Mouse (Mus musculus) embryonic facial prominence, embryonic 12.5 days (tissue): ENCODE measurements around the gene Adamts3. TPM values are rescaled to one million over a fixed set of nuclear protein-coding genes. Genes with fewer than 3 reads are reported as not detected.

Source experiments
- ATAC-seq: fragments of 200-750 bp; cut with Nextera tagmentation; 2 replicates; pipeline ENCODE4 v1.8.0; 2017; ENCODE audit not compliant: insufficient number of reproducible peaks, insufficient read depth, low FRiP score, low TSS enrichment
- H3K27ac ChIP-seq: fragments of 300-500 bp; sonication (generic); 2 replicates; pipeline ENCODE4 v1.5.1; 2016; ENCODE audit warnings: mild to moderate bottlenecking
- H3K27me3 ChIP-seq: fragments of 300-500 bp; sonication (generic); 2 replicates; pipeline ENCODE4 v1.6.1; 2016; ENCODE audit warnings: mild to moderate bottlenecking, moderate library complexity
- H3K36me3 ChIP-seq: fragments of 300-500 bp; sonication (generic); 2 replicates; pipeline ENCODE4 v1.6.1; 2016; ENCODE audit warnings: mild to moderate bottlenecking
- H3K4me1 ChIP-seq: fragments of 300-500 bp; sonication (generic); 2 replicates; pipeline ENCODE4 v1.6.1; 2016
- H3K4me2 ChIP-seq: fragments of 300-500 bp; sonication (generic); replicated peaks from 2 replicates; pipeline ENCODE4 v1.6.1; 2016; ENCODE audit warnings: mild to moderate bottlenecking, moderate library complexity
- H3K4me3 ChIP-seq: fragments of 300-500 bp; sonication (generic); 2 replicates; pipeline ENCODE4 v1.5.1; 2016; ENCODE audit warnings: mild to moderate bottlenecking
- H3K9ac ChIP-seq: fragments of 300-500 bp; sonication (generic); 2 replicates; pipeline ENCODE4 v1.6.1; 2016; ENCODE audit warnings: mild to moderate bottlenecking, moderate library complexity
- H3K9me3 ChIP-seq: fragments of 300-500 bp; sonication (generic); 2 replicates; pipeline ENCODE4 v1.6.1; 2016; ENCODE audit warnings: mild to moderate bottlenecking, moderate library complexity
- WGBS: fragments of 180-500 bp; shearing (Covaris S2); methylation state at CpG from one replicate; pipeline ENCODE4 v1.1.7; 2016; 5-methylcytosine and 5-hydroxymethylcytosine counted together
- polyA plus RNA-seq: library from polyadenylated mRNA; unstranded; fragments of >200 nt; fragmentation: Nextera tagmentation; extraction: Ambion mirVana; gene quantifications from 2 replicates; pipeline ENCODE4 v1.2.1, GENCODE M21; 2016

Adamts3 gene
- polyA plus RNA-seq: 6.6 and 6.7 TPM in 2 replicates

GRCm38 (mm10) chr5:89883051-89883907, at the start of gene Adamts3:
Adamts3 (minus strand) TSS chr5:89883334.
- H3K9ac ChIP-seq: peak within 1 kb of the TSS; percentile 74
- H3K9me3 ChIP-seq: no peaks in the 10 kb centered on the region
- H3K36me3 ChIP-seq: no peaks in the 10 kb centered on the region
- 1% methylated on average over 71 of the region's 78 CpGs for WGBS
- peak within 1 kb of the TSS; percentile 73 for H3K4me3 ChIP-seq
- peaks cover 5% of the 10 kb centered on the region; the same call in 1 of the 2 replicates for H3K4me1 ChIP-seq
- peak; percentile 89 for ATAC-seq
- peak within 1 kb of the TSS; percentile 100 for H3K4me2 ChIP-seq
- H3K27ac ChIP-seq: peak within 1 kb of the TSS; percentile 76
- H3K27me3 ChIP-seq: no peaks in the 10 kb centered on the region

GRCm38 (mm10) chr5:89931511-89931910, 48.4 kb upstream of the Adamts3 start:
- Histone ChIP-seq H3K9me3 (no peaks in the 10 kb centered on the region), H3K36me3 (no peaks in the 10 kb centered on the region), H3K4me3 (no peak overlapping the region), H3K27ac (no peak overlapping the region), H3K4me1 (no peaks in the 10 kb centered on the region), H3K27me3 (no peaks in the 10 kb centered on the region), H3K9ac (no peak overlapping the region), H3K4me2 (no peak overlapping the region)
- WGBS: 86% methylated on average over 4 of the region's 4 CpGs
- ATAC-seq: no peak

- H3K4me3 ChIP-seq: no peak overlapping the region
- no peaks in the 10 kb centered on the region for H3K9me3 ChIP-seq
- no peak overlapping the region for H3K27ac ChIP-seq
- no peaks in the 10 kb centered on the region for H3K27me3 ChIP-seq
- H3K4me1 ChIP-seq: no peaks in the 10 kb centered on the region
- no peak overlapping the region for H3K4me2 ChIP-seq
- ATAC-seq: no peak
- H3K9ac ChIP-seq: no peak overlapping the region
- no peaks in the 10 kb centered on the region for H3K36me3 ChIP-seq
Measured at GRCm38 (mm10) chr5:89912359-89912758, 29.2 kb upstream of the Adamts3 start.

GRCm38 (mm10) chr5:89911950-89912349, 28.8 kb upstream of the Adamts3 start:
- no peak for ATAC-seq
- H3K36me3 ChIP-seq: no peaks in the 10 kb centered on the region
- WGBS: 58% methylated on average over 7 of the region's 7 CpGs

GRCm38 (mm10) chr5:89911508-89911907, 28.4 kb upstream of the Adamts3 start:
- Histone ChIP-seq H3K9me3 (no peaks in the 10 kb centered on the region), H3K27ac (no peak overlapping the region), H3K36me3 (no peaks in the 10 kb centered on the region), H3K4me1 (no peaks in the 10 kb centered on the region), H3K4me2 (no peak overlapping the region), H3K27me3 (no peaks in the 10 kb centered on the region), H3K4me3 (no peak overlapping the region), H3K9ac (no peak overlapping the region)
- 79% methylated on average over 4 of the region's 4 CpGs for WGBS
- no peak for ATAC-seq

More at GRCm38 (mm10) chr5:89911950-89912349, 28.8 kb upstream of the Adamts3 start:
- no peak overlapping the region for H3K9ac ChIP-seq
- no peaks in the 10 kb centered on the region for H3K4me1 ChIP-seq
- H3K27ac ChIP-seq: no peak overlapping the region
- no peak overlapping the region for H3K4me3 ChIP-seq
- H3K9me3 ChIP-seq: no peaks in the 10 kb centered on the region
- no peak overlapping the region for H3K4me2 ChIP-seq
- H3K27me3 ChIP-seq: no peaks in the 10 kb centered on the region

GRCm38 (mm10) chr5:89906884-89907431, 23.8 kb upstream of the Adamts3 start:
- Histone ChIP-seq H3K36me3 (no peaks in the 10 kb centered on the region), H3K4me3 (no peak overlapping the region), H3K27me3 (no peaks in the 10 kb centered on the region), H3K9me3 (no peaks in the 10 kb centered on the region), H3K4me1 (no peaks in the 10 kb centered on the region), H3K27ac (no peak overlapping the region), H3K4me2 (no peak overlapping the region), H3K9ac (no peak overlapping the region)
- 62% methylated on average over 13 of the region's 13 CpGs for WGBS
- ATAC-seq: no peak

GRCm38 (mm10) chr5:89901026-89901425, 17.9 kb upstream of the Adamts3 start:
- Histone ChIP-seq H3K4me2 (no peak overlapping the region), H3K4me1 (no peaks in the 10 kb centered on the region), H3K27me3 (no peaks in the 10 kb centered on the region), H3K36me3 (no peaks in the 10 kb centered on the region), H3K9me3 (no peaks in the 10 kb centered on the region), H3K27ac (no peak overlapping the region), H3K4me3 (no peak overlapping the region), H3K9ac (no peak overlapping the region)
- ATAC-seq: no peak
- 86% methylated on average over 5 of the region's 5 CpGs for WGBS

- H3K27me3 ChIP-seq: no peaks in the 10 kb centered on the region
- H3K27ac ChIP-seq: no peak overlapping the region
- no peaks in the 10 kb centered on the region for H3K36me3 ChIP-seq
- H3K4me2 ChIP-seq: no peak overlapping the region
- no peak for ATAC-seq
- 72% methylated on average over 9 of the region's 9 CpGs for WGBS
- H3K9me3 ChIP-seq: no peaks in the 10 kb centered on the region
- no peaks in the 10 kb centered on the region for H3K4me1 ChIP-seq
- H3K9ac ChIP-seq: no peak overlapping the region
- no peak overlapping the region for H3K4me3 ChIP-seq
Measured at GRCm38 (mm10) chr5:89897495-89897894, 14.4 kb upstream of the Adamts3 start.

- Histone ChIP-seq H3K36me3 (no peaks in the 10 kb centered on the region), H3K9ac (no peak overlapping the region), H3K4me1 (no peaks in the 10 kb centered on the region), H3K4me3 (no peak overlapping the region), H3K9me3 (no peaks in the 10 kb centered on the region), H3K27ac (no peak overlapping the region), H3K4me2 (no peak overlapping the region), H3K27me3 (no peaks in the 10 kb centered on the region)
- 73% methylated on average over 7 of the region's 7 CpGs for WGBS
- ATAC-seq: no peak
Measured at GRCm38 (mm10) chr5:89895520-89895919, 12.4 kb upstream of the Adamts3 start.

- H3K9ac ChIP-seq: no peak overlapping the region
- H3K27me3 ChIP-seq: no peaks in the 10 kb centered on the region
- H3K4me1 ChIP-seq: peaks cover 5% of the 10 kb centered on the region; the same call in 1 of the 2 replicates
- no peak for ATAC-seq
- no peak overlapping the region for H3K4me3 ChIP-seq
- H3K9me3 ChIP-seq: no peaks in the 10 kb centered on the region
- 54% methylated on average over 4 of the region's 4 CpGs for WGBS
- no peak overlapping the region for H3K27ac ChIP-seq
- H3K36me3 ChIP-seq: no peaks in the 10 kb centered on the region
- H3K4me2 ChIP-seq: no peak overlapping the region
Measured at GRCm38 (mm10) chr5:89884991-89885390, 1.9 kb upstream of the Adamts3 start.

- Histone ChIP-seq H3K4me3 (peak overlapping the region; percentile 73), H3K36me3 (no peaks in the 10 kb centered on the region), H3K27ac (no peak overlapping the region), H3K9me3 (no peaks in the 10 kb centered on the region), H3K9ac (peak overlapping the region; percentile 74; the same call in 1 of the 2 replicates), H3K4me2 (peak overlapping the region; percentile 100), H3K27me3 (no peaks in the 10 kb centered on the region), H3K4me1 (peaks cover 5% of the 10 kb centered on the region; the same call in 1 of the 2 replicates)
- no peak for ATAC-seq
- 3% methylated on average over 8 of the region's 8 CpGs for whole genome bisulfite sequencing
Measured at GRCm38 (mm10) chr5:89883908-89884204, 722 bp upstream of the Adamts3 start.

GRCm38 (mm10) chr5:89882091-89882734, 921 bp downstream of the Adamts3 start:
- peak overlapping the region; percentile 74 for H3K9ac ChIP-seq
- ATAC-seq: peak; percentile 75
- H3K27me3 ChIP-seq: no peaks in the 10 kb centered on the region
- peaks cover 5% of the 10 kb centered on the region; the same call in 1 of the 2 replicates for H3K4me1 ChIP-seq
- H3K9me3 ChIP-seq: no peaks in the 10 kb centered on the region
- peak overlapping the region; percentile 73 for H3K4me3 ChIP-seq
- no peaks in the 10 kb centered on the region for H3K36me3 ChIP-seq
- WGBS: under 1% methylated on average over 35 of the region's 35 CpGs
- peak overlapping the region; percentile 100 for H3K4me2 ChIP-seq
- no peak overlapping the region for H3K27ac ChIP-seq
